In genomic region chr7:46612421-46612937, GRCm38 (mm10) we compare ENCODE assay signal across 18 mouse cellular contexts. TPM values are rescaled to one million over a fixed set of nuclear protein-coding genes. Genes with fewer than 3 reads are reported as not detected.
A peak's percentile ranks its signal among the peaks of the same experiment; 100 is the strongest.
DNase-seq lines count a peak whose midpoint lies in the region; ATAC-seq and TF ChIP-seq lines count a peak whose summit lies in the region.
"Had no signal": no experiment of that assay in that cellular context is flagged by ENCODE, and none has a peak within 500 bp of the region (broad histone marks: within the 10 kb centered on the region; RNA-seq: fewer than 3 reads in every experiment).

No protein-coding gene starts in this region.

- peak overlapping the region; percentile 49 for H3K27ac ChIP-seq in cerebellum, adult 2 months (ENCODE audit: insufficient read depth, low read length)
- H3K27ac ChIP-seq in heart, embryonic 14.5 days (replicated peaks in 1 of 2; ENCODE audit: control insufficient read depth in 1 of 2, insufficient read depth in 1 of 2, low read depth in 2 of 2, low read length in 2 of 2) = peak overlapping the region; percentile 48 to 55; a peak in 3 of 4 replicates
- H3K27ac ChIP-seq in heart, embryonic 10.5 days = no peak overlapping the region
- peak overlapping the region; percentile 20; the same call in 1 of the 2 replicates for H3K27ac ChIP-seq in lung, embryonic 15.5 days
- H3K27ac ChIP-seq in olfactory bulb, adult 2 months (ENCODE audit: insufficient read depth, low read depth, low read length) = peak overlapping the region; percentile 12
- H3K27ac ChIP-seq: midbrain, embryonic 15.5 days; neural tube, embryonic 15.5 days had no signal

- H3K9ac ChIP-seq in heart, embryonic 14.5 days (ENCODE audit: low read length) = peak overlapping the region; percentile 32; the same call in 1 of the 2 replicates
- no peak overlapping the region for H3K9ac ChIP-seq in lung, embryonic 15.5 days
- H3K9ac ChIP-seq: liver, postnatal 0 days; midbrain, embryonic 15.5 days; neural tube, embryonic 15.5 days had no signal

- DNase-seq in cerebellum, adult 2 months = peak; percentile 26 to 42
- no peak for DNase-seq in cerebellum, postnatal 14 days
- DNase-seq in heart, embryonic 10.5 days (ENCODE audit: low spot score) = no peak
- no peak for DNase-seq in lung, postnatal 36 days
- no peak for DNase-seq in layer of hippocampus, postnatal 14 days (ENCODE audit: low spot score in 2 of 2)
- DNase-seq: liver, postnatal 0 days; thymus, postnatal 14 days had no signal

- H3K4me2 ChIP-seq in heart, embryonic 14.5 days (ENCODE audit: low read length) = no peak overlapping the region
- no peak overlapping the region for H3K4me2 ChIP-seq in lung, embryonic 15.5 days
- H3K4me2 ChIP-seq: midbrain, embryonic 15.5 days; neural tube, embryonic 15.5 days had no signal

- ATAC-seq in heart, embryonic 14.5 days (ENCODE audit: insufficient number of reproducible peaks, insufficient read depth, low FRiP score, low read depth) = no peak
- ATAC-seq in lung, embryonic 15.5 days (ENCODE audit: borderline replicate concordance, extremely low read depth, low FRiP score, low TSS enrichment) = no peak
- ATAC-seq: forebrain, postnatal 0 days; liver, postnatal 0 days; midbrain, embryonic 15.5 days had no signal

- H3K36me3 ChIP-seq in heart, embryonic 14.5 days (ENCODE audit: control insufficient read depth, insufficient read depth, low read length) = no peaks in the 10 kb centered on the region
- H3K36me3 ChIP-seq in heart, embryonic 10.5 days = no peaks in the 10 kb centered on the region
- no peaks in the 10 kb centered on the region for H3K36me3 ChIP-seq in lung, embryonic 15.5 days

- no peaks in the 10 kb centered on the region for H3K9me3 ChIP-seq in heart, embryonic 14.5 days (ENCODE audit: control insufficient read depth, low read length)
- no peaks in the 10 kb centered on the region for H3K9me3 ChIP-seq in heart, embryonic 10.5 days
- no peaks in the 10 kb centered on the region for H3K9me3 ChIP-seq in lung, embryonic 15.5 days
- H3K9me3 ChIP-seq: megakaryocyte, embryonic 14.5 days; midbrain, embryonic 15.5 days; neural tube, embryonic 15.5 days had no signal

- H3K27me3 ChIP-seq in cerebellum, adult 2 months (ENCODE audit: control insufficient read depth, insufficient read depth, low read length) = no peaks in the 10 kb centered on the region
- no peaks in the 10 kb centered on the region for H3K27me3 ChIP-seq in heart, embryonic 14.5 days (ENCODE audit: control insufficient read depth, insufficient read depth, low read length)
- no peaks in the 10 kb centered on the region for H3K27me3 ChIP-seq in heart, embryonic 10.5 days (ENCODE audit: insufficient read depth, poor library complexity, severe bottlenecking)
- no peaks in the 10 kb centered on the region for H3K27me3 ChIP-seq in lung, embryonic 15.5 days
- H3K27me3 ChIP-seq: CH12.LX; megakaryocyte, embryonic 14.5 days; midbrain, embryonic 15.5 days; neural tube, embryonic 15.5 days had no signal

- TF ChIP-seq CTCF in cerebellum, adult 2 months (IDR thresholded peaks at IDR 0.05; ENCODE audit: borderline replicate concordance, insufficient read depth, low read depth, low read length) = no peak
- TF ChIP-seq CTCF in olfactory bulb, adult 2 months (IDR thresholded peaks at IDR 0.05; ENCODE audit: insufficient read depth, low read depth, low read length) = no peak

- WGBS in cerebellum, adult 2 months = 56% methylated on average over 6 of the region's 6 CpGs
- WGBS in heart, embryonic 14.5 days = 75% methylated on average over 6 of the region's 6 CpGs
- WGBS in heart, embryonic 10.5 days = 75% methylated on average over 6 of the region's 6 CpGs
- WGBS in lung, embryonic 15.5 days = 58% methylated on average over 6 of the region's 6 CpGs
- WGBS in olfactory bulb, adult 2 months = 55% methylated on average over 6 of the region's 6 CpGs

- no peak for TF ChIP-seq POLR2A in cerebellum, adult 2 months (IDR thresholded peaks at IDR 0.05; ENCODE audit: borderline replicate concordance, insufficient read depth, low read length)
- no peak for TF ChIP-seq POLR2A in olfactory bulb, adult 2 months (IDR thresholded peaks at IDR 0.05; ENCODE audit: insufficient read depth, low read depth, low read length)

- H3K4me3 ChIP-seq in cerebellum, adult 2 months (replicated peaks; ENCODE audit: insufficient read depth, low read depth, low read length) = no peak overlapping the region
- no peak overlapping the region for H3K4me3 ChIP-seq in heart, embryonic 14.5 days (ENCODE audit: control insufficient read depth in 1 of 2, insufficient read depth in 1 of 2, low read depth in 1 of 2, low read length in 2 of 2)
- H3K4me3 ChIP-seq in heart, embryonic 10.5 days = no peak overlapping the region
- no peak overlapping the region for H3K4me3 ChIP-seq in lung, embryonic 15.5 days
- H3K4me3 ChIP-seq in olfactory bulb, adult 2 months (ENCODE audit: insufficient read depth, low read depth, low read length) = no peak overlapping the region
- H3K4me3 ChIP-seq: megakaryocyte, embryonic 14.5 days; midbrain, embryonic 15.5 days; neural tube, embryonic 15.5 days had no signal

- H3K4me1 ChIP-seq in cerebellum, adult 2 months (ENCODE audit: control insufficient read depth, insufficient read depth, low read length) = peaks cover 59% of the 10 kb centered on the region
- peaks cover 34 to 36% of the 10 kb centered on the region in 2 experiments for H3K4me1 ChIP-seq in heart, embryonic 14.5 days (ENCODE audit: control insufficient read depth in 2 of 2, insufficient read depth in 2 of 2, low read length in 2 of 2)
- H3K4me1 ChIP-seq in heart, embryonic 10.5 days = peaks cover 21% of the 10 kb centered on the region; the same call in 1 of the 2 replicates
- peaks cover 35% of the 10 kb centered on the region for H3K4me1 ChIP-seq in lung, embryonic 15.5 days
- peaks cover 32% of the 10 kb centered on the region for H3K4me1 ChIP-seq in olfactory bulb, adult 2 months (ENCODE audit: control insufficient read depth, insufficient read depth, low read length)

RNA-seq across cellular contexts. Expression of gene Sergef, which starts 27.1 kb away (rescaled TPM):
- 38.7 and 41.1 TPM in 2 replicates for polyA plus RNA-seq in cerebellum, adult 2 months (2012; rRNA removed)
- polyA plus RNA-seq in heart, embryonic 14.5 days (2014; fragmentation: Nextera tagmentation; extraction: Ambion mirVana) = 10.5 and 10.7 TPM in 2 replicates
- 12.0 and 12.5 TPM in 2 replicates for polyA plus RNA-seq in heart, embryonic 10.5 days (2016; fragmentation: Nextera tagmentation; extraction: Ambion mirVana)
- 13.3 and 14.4 TPM in 2 replicates for polyA plus RNA-seq in lung, embryonic 15.5 days (2015; fragmentation: Nextera tagmentation; extraction: Ambion mirVana)
- polyA plus RNA-seq in olfactory bulb, adult 2 months (2012; ENCODE audit: insufficient read depth, insufficient read length, low replicate concordance, missing spikeins) = not detected in 2 replicates
- total RNA-seq in layer of hippocampus, postnatal 14 days (2021) = 10 to 100 TPM; 49.3 to 53.4 TPM

RNA-seq across cellular contexts. Expression of gene Tph1, which starts 59.9 kb away (rescaled TPM):
- polyA plus RNA-seq in cerebellum, adult 2 months (2012; rRNA removed) = 0.10 TPM in 1 of 2 replicates, not detected in the other
- polyA plus RNA-seq in heart, embryonic 14.5 days (2014; fragmentation: Nextera tagmentation; extraction: Ambion mirVana) = 0.12 and 0.65 TPM in 2 replicates
- 0.19 TPM in 1 of 2 replicates, not detected in the other for polyA plus RNA-seq in heart, embryonic 10.5 days (2016; fragmentation: Nextera tagmentation; extraction: Ambion mirVana)
- polyA plus RNA-seq in lung, embryonic 15.5 days (2015; fragmentation: Nextera tagmentation; extraction: Ambion mirVana) = 0.39 and 0.55 TPM in 2 replicates
- not detected in 2 replicates for polyA plus RNA-seq in olfactory bulb, adult 2 months (2012; ENCODE audit: insufficient read depth, insufficient read length, low replicate concordance, missing spikeins)
- under 1 TPM; 0.19 to 0.35 TPM for total RNA-seq in layer of hippocampus, postnatal 14 days (2021)
- total RNA-seq: hematopoietic stem cell, adult 5-6 weeks; liver, adult 2 months; MEL had no signal
- polyA plus RNA-seq: liver, adult 2 months; liver, postnatal 0 days; neural tube, embryonic 15.5 days had no signal

Comparison
In these comparisons a context has a peak if more than half of its experiments do, and no peak if none do; other contexts are left out.
1. DNase-seq: peak in cerebellum, adult 2 months (2 of 2); none in cerebellum, postnatal 14 days (0 of 2), heart, embryonic 10.5 days (single experiment), lung, postnatal 36 days (single experiment) and layer of hippocampus, postnatal 14 days (0 of 2).
2. RNA of gene Sergef, which starts 27.1 kb away (polyA plus RNA-seq): 38.7 to 41.1 TPM in cerebellum, adult 2 months, 13.3 to 14.4 TPM in lung, embryonic 15.5 days, 12.0 to 12.5 TPM in heart, embryonic 10.5 days and 10.5 to 10.7 TPM in heart, embryonic 14.5 days; not detected in olfactory bulb, adult 2 months; every median in the first group is over 10 times any median in the second.